Mouse (Mus musculus): ENCODE measurements around the gene Acot12.

GRCm38 (mm10) chr13:91765627-91766026 is 24.3 kb downstream of the Acot12 start:
- TF ChIP-seq POLR2A (IDR thresholded peaks at IDR 0.05; ENCODE audit: extremely low read depth, insufficient read depth, low read length) (no peak), CTCF (IDR thresholded peaks at IDR 0.05; ENCODE audit: low read depth, low read length) (no peak)

Measured in liver, adult 2 months (tissue).